ENCODE assay signal across 8 mouse cellular contexts in the genomic region with DNA sequence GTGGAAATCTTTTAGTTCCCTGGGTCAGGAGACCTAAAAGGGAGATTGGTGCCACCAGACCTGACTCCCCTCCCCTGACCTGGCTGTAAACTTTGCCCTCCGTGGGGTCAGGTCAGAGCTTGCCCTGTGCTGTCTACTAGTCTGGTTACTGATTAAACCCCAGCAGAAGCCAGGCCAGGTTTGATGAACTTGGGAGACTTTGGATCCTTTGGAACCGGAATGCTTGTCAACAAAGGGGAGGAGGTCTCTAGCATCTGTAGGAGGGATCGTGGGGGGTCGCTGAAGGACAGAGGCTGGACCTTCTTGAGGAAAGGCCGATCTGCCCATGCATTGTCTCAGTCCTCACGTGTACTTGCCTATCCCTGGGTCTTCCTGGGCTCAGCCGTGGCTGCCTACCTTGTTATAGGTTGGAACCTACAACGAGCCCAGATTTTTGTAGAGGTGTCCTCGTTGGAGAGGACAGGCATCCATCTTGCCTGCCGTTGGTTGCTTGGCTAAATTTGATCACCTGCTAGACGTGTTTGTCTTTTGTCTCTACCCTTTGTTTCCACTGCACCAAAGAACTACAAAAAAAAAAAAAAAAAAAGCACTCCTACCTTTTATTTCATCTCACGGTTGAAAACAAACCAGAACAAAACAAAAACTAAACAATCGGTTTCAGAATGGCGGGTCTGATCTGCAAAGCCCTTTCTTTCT. TPM values are rescaled to one million over a fixed set of nuclear protein-coding genes. Genes with fewer than 3 reads are reported as not detected.
DNase-seq lines count a peak whose midpoint lies in the region; ATAC-seq and TF ChIP-seq lines count a peak whose summit lies in the region.

No protein-coding gene starts in this region.

- 31% methylated on average over 14 of the region's 14 CpGs for WGBS in lung, embryonic 15.5 days
- WGBS in hindbrain, postnatal 0 days: 20% methylated on average over 14 of the region's 14 CpGs
- 56% methylated on average over 14 of the region's 14 CpGs for WGBS in liver, embryonic 11.5 days
- 36% methylated on average over 14 of the region's 14 CpGs for WGBS in stomach, postnatal 0 days

- H3K4me2 ChIP-seq in lung, embryonic 15.5 days: peak overlapping the region; percentile 73
- peak overlapping the region; percentile 88 for H3K4me2 ChIP-seq in hindbrain, postnatal 0 days (ENCODE audit: low read depth, low read length)
- peak overlapping the region; percentile 80 for H3K4me2 ChIP-seq in liver, embryonic 11.5 days
- peak overlapping the region; percentile 75 for H3K4me2 ChIP-seq in stomach, postnatal 0 days (replicated peaks; ENCODE audit: low read depth)

- TF ChIP-seq EP300 in stomach, postnatal 0 days (optimal IDR thresholded peaks at IDR 0.05): no peak

- ATAC-seq in lung, embryonic 15.5 days (ENCODE audit: borderline replicate concordance, extremely low read depth, low FRiP score, low TSS enrichment): no peak
- no peak for ATAC-seq in hindbrain, postnatal 0 days
- ATAC-seq in liver, embryonic 11.5 days (replicated peaks; ENCODE audit: low FRiP score): no peak
- ATAC-seq in stomach, postnatal 0 days (ENCODE audit: low FRiP score, low TSS enrichment): no peak

- peak overlapping the region; percentile 87 for H3K4me3 ChIP-seq in lung, embryonic 15.5 days
- H3K4me3 ChIP-seq in hindbrain, postnatal 0 days (ENCODE audit: low read length): peak overlapping the region; percentile 74
- H3K4me3 ChIP-seq in liver, embryonic 11.5 days (ENCODE audit: low read depth, low read length): peak overlapping the region; percentile 1; the same call in 1 of the 2 replicates
- peak overlapping the region; percentile 97 for H3K4me3 ChIP-seq in stomach, postnatal 0 days (ENCODE audit: low read depth, low read length)

- DNase-seq in lung, postnatal 4 days: no peak
- peak; percentile 21 for DNase-seq in hindbrain, postnatal 0 days (ENCODE audit: low spot score)
- no peak for DNase-seq in liver, embryonic 11.5 days (ENCODE audit: low spot score)
- DNase-seq in stomach, postnatal 0 days (ENCODE audit: low spot score): no peak
- no peak for DNase-seq in adrenal gland, adult 18-20 months (ENCODE audit: low spot score in 2 of 2)
- no peak for DNase-seq in urinary bladder, postnatal 36 days (ENCODE audit: low spot score in 2 of 2)
- DNase-seq in gastrocnemius, postnatal 25 days: no peak

- H3K36me3 ChIP-seq in lung, embryonic 15.5 days: no peaks in the 10 kb centered on the region
- no peaks in the 10 kb centered on the region for H3K36me3 ChIP-seq in hindbrain, postnatal 0 days (ENCODE audit: insufficient read depth, low read length)
- peaks cover 2% of the 10 kb centered on the region; the same call in 1 of the 2 replicates for H3K36me3 ChIP-seq in liver, embryonic 11.5 days (ENCODE audit: control insufficient read depth, insufficient read depth, low read length)
- H3K36me3 ChIP-seq in stomach, postnatal 0 days (ENCODE audit: control insufficient read depth, insufficient read depth, low read length): no peaks in the 10 kb centered on the region

- H3K4me1 ChIP-seq in lung, embryonic 15.5 days: peaks cover 61% of the 10 kb centered on the region
- peaks cover 20% of the 10 kb centered on the region for H3K4me1 ChIP-seq in hindbrain, postnatal 0 days (ENCODE audit: insufficient read depth, low read length)
- H3K4me1 ChIP-seq in liver, embryonic 11.5 days (replicated peaks; ENCODE audit: control insufficient read depth, insufficient read depth, low read length): peaks cover 69% of the 10 kb centered on the region
- peaks cover 7% of the 10 kb centered on the region; the same call in 1 of the 2 replicates for H3K4me1 ChIP-seq in stomach, postnatal 0 days (replicated peaks; ENCODE audit: control insufficient read depth, insufficient read depth)

- TF ChIP-seq CTCF in hindbrain, postnatal 0 days (IDR thresholded peaks at IDR 0.05; ENCODE audit: low read depth): no peak
- no peak for TF ChIP-seq CTCF in stomach, postnatal 0 days (IDR thresholded peaks at IDR 0.05; ENCODE audit: low read depth)

- H3K9ac ChIP-seq in lung, embryonic 15.5 days: peak overlapping the region; percentile 8; the same call in 1 of the 2 replicates
- H3K9ac ChIP-seq in hindbrain, postnatal 0 days (replicated peaks; ENCODE audit: low read length): peak overlapping the region; percentile 95
- H3K9ac ChIP-seq in liver, embryonic 11.5 days (ENCODE audit: low read depth, low read length): no peak overlapping the region
- peak overlapping the region; percentile 47 for H3K9ac ChIP-seq in stomach, postnatal 0 days (ENCODE audit: low read length)

- peak overlapping the region; percentile 65 for H3K27ac ChIP-seq in lung, embryonic 15.5 days
- H3K27ac ChIP-seq in hindbrain, postnatal 0 days: peak overlapping the region; percentile 49
- peak overlapping the region; percentile 1; the same call in 1 of the 2 replicates for H3K27ac ChIP-seq in liver, embryonic 11.5 days (ENCODE audit: low read depth, low read length)
- H3K27ac ChIP-seq in stomach, postnatal 0 days (replicated peaks): peak overlapping the region; percentile 95

- H3K27me3 ChIP-seq in lung, embryonic 15.5 days: no peaks in the 10 kb centered on the region
- no peaks in the 10 kb centered on the region for H3K27me3 ChIP-seq in hindbrain, postnatal 0 days (ENCODE audit: insufficient read depth, low read length)
- no peaks in the 10 kb centered on the region for H3K27me3 ChIP-seq in liver, embryonic 11.5 days (replicated peaks; ENCODE audit: control insufficient read depth, insufficient read depth, low read length)
- no peaks in the 10 kb centered on the region for H3K27me3 ChIP-seq in stomach, postnatal 0 days (ENCODE audit: control insufficient read depth, insufficient read depth, low read length)

- H3K9me3 ChIP-seq in lung, embryonic 15.5 days: no peaks in the 10 kb centered on the region
- no peaks in the 10 kb centered on the region for H3K9me3 ChIP-seq in hindbrain, postnatal 0 days (ENCODE audit: low read length)
- no peaks in the 10 kb centered on the region for H3K9me3 ChIP-seq in liver, embryonic 11.5 days (ENCODE audit: control insufficient read depth, low read length)
- H3K9me3 ChIP-seq in stomach, postnatal 0 days (ENCODE audit: control insufficient read depth, low read length): no peaks in the 10 kb centered on the region

RNA-seq across cellular contexts. Expression of a gene that starts 3.5 kb away (rescaled TPM):
- 18.8 and 21.7 TPM in 2 replicates for polyA plus RNA-seq in lung, embryonic 15.5 days (2015; fragmentation: Nextera tagmentation; extraction: Ambion mirVana)
- total RNA-seq in hindbrain, postnatal 0 days (2014; rRNA removed): 230 and 250 TPM in 2 replicates
- 160 and 163 TPM in 2 replicates for polyA plus RNA-seq in hindbrain, postnatal 0 days (2015; fragmentation: Nextera tagmentation; extraction: Ambion mirVana)
- polyA plus RNA-seq in liver, embryonic 11.5 days (2014; fragmentation: Nextera tagmentation; extraction: Ambion mirVana): 14.3 and 17.1 TPM in 2 replicates
- 19.9 and 22.9 TPM in 2 replicates for polyA plus RNA-seq in stomach, postnatal 0 days (2015; fragmentation: Nextera tagmentation; extraction: Ambion mirVana)
- total RNA-seq in adrenal gland, adult 18-20 months (2021): 100 to 1,000 TPM; 115 to 162 TPM
- 10 to 100 TPM; 10.0 to 12.9 TPM for total RNA-seq in gastrocnemius, postnatal 25 days (2021)

Comparison
In these comparisons a context has a peak if more than half of its experiments do, and no peak if none do; other contexts are left out.
1. H3K27ac ChIP-seq: peak in every context shown above with its lines; median percentile 95 in stomach, postnatal 0 days; 65 in lung, embryonic 15.5 days; 49 in hindbrain, postnatal 0 days; 1 in liver, embryonic 11.5 days.
2. H3K4me3 ChIP-seq: peak in every context shown above with its lines; median percentile 97 in stomach, postnatal 0 days; 87 in lung, embryonic 15.5 days; 74 in hindbrain, postnatal 0 days; 1 in liver, embryonic 11.5 days.